Mouse (Mus musculus) heart, embryonic 15.5 days (tissue): ENCODE results near the gene Frem2. TPM values are rescaled to one million over a fixed set of nuclear protein-coding genes. Genes with fewer than 3 reads are reported as not detected.

Experiments
- ATAC-seq: fragments of 200-750 bp; cut with Nextera tagmentation; replicated peaks from 2 replicates; pipeline ENCODE4 v1.8.0; 2017; ENCODE audit warnings: low read depth, moderate TSS enrichment; ENCODE audit not compliant: insufficient number of reproducible peaks, insufficient read depth, low FRiP score
- H3K27ac ChIP-seq: fragments of 300-500 bp; sonication (generic); 2 replicates; pipeline ENCODE4 v1.5.1; 2015; ENCODE audit warnings: mild to moderate bottlenecking, inconsistent platforms
- H3K27me3 ChIP-seq: fragments of 300-500 bp; sonication (generic); 2 replicates; pipeline ENCODE4 v1.6.1; 2015; ENCODE audit warnings: inconsistent platforms
- H3K36me3 ChIP-seq: fragments of 300-500 bp; sonication (generic); 2 replicates; pipeline ENCODE4 v1.6.1; 2015; ENCODE audit warnings: mild to moderate bottlenecking, inconsistent platforms
- H3K4me1 ChIP-seq: fragments of 300-500 bp; sonication (generic); replicated peaks from 2 replicates; pipeline ENCODE4 v1.6.1; 2015; ENCODE audit warnings: inconsistent platforms
- H3K4me2 ChIP-seq: fragments of 300-500 bp; sonication (generic); 2 replicates; pipeline ENCODE4 v1.6.1; 2015; ENCODE audit warnings: inconsistent platforms, mild to moderate bottlenecking, moderate library complexity
- H3K4me3 ChIP-seq: fragments of 300-500 bp; sonication (generic); 2 replicates; pipeline ENCODE4 v1.5.1; 2015; ENCODE audit warnings: mild to moderate bottlenecking, inconsistent platforms
- H3K9ac ChIP-seq: fragments of 300-500 bp; sonication (generic); 2 replicates; pipeline ENCODE4 v1.6.1; 2015; ENCODE audit warnings: mild to moderate bottlenecking, inconsistent platforms
- H3K9me3 ChIP-seq: fragments of 300-500 bp; sonication (generic); replicated peaks from 2 replicates; pipeline ENCODE4 v1.6.1; 2016; ENCODE audit warnings: inconsistent platforms
- WGBS: fragments of 180-500 bp; shearing (Covaris S2); methylation state at CpG from one replicate; pipeline ENCODE4 v1.1.7; 2015; ENCODE audit warnings: mixed read lengths; 5-methylcytosine and 5-hydroxymethylcytosine counted together
- polyA plus RNA-seq: library from polyadenylated mRNA; unstranded; fragments of >200 nt; fragmentation: Nextera tagmentation; extraction: Ambion mirVana; gene quantifications from 2 replicates; pipeline ENCODE4 v1.2.1, GENCODE M21; 2015

Frem2 gene
- polyA plus RNA-seq, 1 experiment from 2014 or later, result 2.2 TPM

- H3K27me3 ChIP-seq, result no peaks in the 10 kb centered on the region
- H3K4me2 ChIP-seq, result peak overlapping the region; percentile 87
- H3K4me1 ChIP-seq, result peaks cover 44% of the 10 kb centered on the region
- H3K9ac ChIP-seq, result peak overlapping the region; percentile 23; the same call in 1 of the 2 replicates
- H3K9me3 ChIP-seq, result no peaks in the 10 kb centered on the region
- H3K27ac ChIP-seq, result no peak overlapping the region
- peaks cover 16% of the 10 kb centered on the region for H3K36me3 ChIP-seq
- H3K4me3 ChIP-seq, result peak overlapping the region; percentile 31
- no peak for ATAC-seq
- WGBS, result 28% methylated on average over 6 of the region's 6 CpGs
Measured at GRCm38 (mm10) chr3:53465330-53465729, 191.8 kb downstream of the Frem2 start.

GRCm38 (mm10) chr3:53464146-53464698 is 192.9 kb downstream of the Frem2 start:
- ATAC-seq, result no peak
- peak overlapping the region; percentile 91 for H3K9ac ChIP-seq
- H3K4me3 ChIP-seq, result peak overlapping the region; percentile 97
- peaks cover 46% of the 10 kb centered on the region for H3K4me1 ChIP-seq
- peak overlapping the region; percentile 84 for H3K27ac ChIP-seq
- H3K36me3 ChIP-seq, result peaks cover 14% of the 10 kb centered on the region
- no peaks in the 10 kb centered on the region for H3K27me3 ChIP-seq
- no peaks in the 10 kb centered on the region for H3K9me3 ChIP-seq
- WGBS, result under 1% methylated on average over 20 of the region's 20 CpGs
- peak overlapping the region; percentile 87 for H3K4me2 ChIP-seq

Other genes starting within 250 kb of the Frem2 start
- gene Nhlrc3, start 194.0 kb downstream of the Frem2 start, polyA plus RNA-seq, result 4.0 and 6.7 TPM in 2 replicates
- gene Proser1, start 193.7 kb downstream of the Frem2 start, polyA plus RNA-seq, result 10.9 and 14.1 TPM in 2 replicates
- gene Stoml3, start 168.7 kb downstream of the Frem2 start, polyA plus RNA-seq, result 0.18 TPM in 1 of 2 replicates, not detected in the other
- not detected in 2 replicates for gene Gm10985, start 187.7 kb upstream of the Frem2 start, polyA plus RNA-seq
- gene Ufm1, start 206.5 kb upstream of the Frem2 start, polyA plus RNA-seq, result 58.4 and 73.3 TPM in 2 replicates